Mouse (Mus musculus) neural tube, embryonic 13.5 days (tissue): Measurements from ENCODE around the gene Itga2. TPM values are rescaled to one million over a fixed set of nuclear protein-coding genes. Genes with fewer than 3 reads are reported as not detected.

Source experiments
- ATAC-seq: fragments of 200-750 bp; cut with Nextera tagmentation; 2 replicates; pipeline ENCODE4 v1.8.0; 2017; ENCODE audit warnings: low read depth, mild to moderate bottlenecking, moderate TSS enrichment, moderate library complexity
- H3K27ac ChIP-seq: fragments of 300-500 bp; sonication (generic); replicated peaks from 2 replicates; pipeline ENCODE4 v1.5.1; 2015; ENCODE audit warnings: moderate library complexity, mild to moderate bottlenecking, inconsistent platforms
- H3K27me3 ChIP-seq: fragments of 300-500 bp; sonication (generic); 2 replicates; pipeline ENCODE4 v1.6.1; 2015; ENCODE audit warnings: mild to moderate bottlenecking, inconsistent platforms
- H3K36me3 ChIP-seq: fragments of 300-500 bp; sonication (generic); 2 replicates; pipeline ENCODE4 v1.6.1; 2015; ENCODE audit warnings: mild to moderate bottlenecking, inconsistent platforms
- H3K4me1 ChIP-seq: fragments of 300-500 bp; sonication (generic); replicated peaks from 2 replicates; pipeline ENCODE4 v1.6.1; 2015; ENCODE audit warnings: inconsistent platforms
- H3K4me2 ChIP-seq: fragments of 300-500 bp; sonication (generic); 2 replicates; pipeline ENCODE4 v1.6.1; 2015; ENCODE audit warnings: inconsistent platforms, mild to moderate bottlenecking, moderate library complexity
- H3K4me3 ChIP-seq: fragments of 300-500 bp; sonication (generic); 2 replicates; pipeline ENCODE4 v1.5.1; 2015; ENCODE audit warnings: mild to moderate bottlenecking, inconsistent platforms
- H3K9ac ChIP-seq: fragments of 300-500 bp; sonication (generic); 2 replicates; pipeline ENCODE4 v1.6.1; 2015; ENCODE audit warnings: moderate library complexity, mild to moderate bottlenecking, inconsistent platforms
- H3K9me3 ChIP-seq: fragments of 300-500 bp; sonication (generic); 2 replicates; pipeline ENCODE4 v1.6.1; 2016; ENCODE audit warnings: inconsistent platforms
- WGBS: fragments of 180-500 bp; shearing (Covaris S2); methylation state at CpG from one replicate; pipeline ENCODE4 v1.1.7; 2015; 5-methylcytosine and 5-hydroxymethylcytosine counted together
- polyA plus RNA-seq: library from polyadenylated mRNA; unstranded; fragments of >200 nt; fragmentation: Nextera tagmentation; extraction: Ambion mirVana; gene quantifications from 2 replicates; pipeline ENCODE4 v1.2.1, GENCODE M21; 2015

The Itga2 gene
- polyA plus RNA-seq, 1 experiment from 2014 or later = 2.9 TPM

DNA sequence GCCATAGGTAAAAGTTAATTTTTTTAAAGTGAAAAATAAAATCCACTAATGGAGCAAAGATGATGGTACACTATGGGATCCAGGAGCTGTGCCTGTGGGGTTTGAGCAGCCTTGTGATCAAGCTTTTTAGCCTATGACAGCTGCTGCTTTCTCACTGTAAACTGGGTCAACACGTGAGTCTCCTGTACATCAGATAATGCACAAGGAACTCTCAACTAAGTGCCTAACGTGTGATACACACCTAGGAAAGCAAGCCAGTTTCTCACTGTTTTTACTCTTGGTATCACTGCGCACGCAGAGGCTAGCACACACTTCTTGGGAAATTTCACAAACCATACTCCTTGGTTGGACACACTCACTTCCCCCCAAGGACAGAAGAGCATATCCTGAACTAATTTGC is 17.3 kb downstream of the Itga2 start:
- no peaks in the 10 kb centered on the region for H3K9me3 ChIP-seq
- H3K4me3 ChIP-seq = no peak overlapping the region
- WGBS = 91% methylated on average over 4 of the region's 4 CpGs
- ATAC-seq = no peak
- no peak overlapping the region for H3K27ac ChIP-seq
- no peaks in the 10 kb centered on the region for H3K4me1 ChIP-seq
- H3K9ac ChIP-seq = no peak overlapping the region
- H3K36me3 ChIP-seq = no peaks in the 10 kb centered on the region
- no peak overlapping the region for H3K4me2 ChIP-seq
- no peaks in the 10 kb centered on the region for H3K27me3 ChIP-seq

DNA sequence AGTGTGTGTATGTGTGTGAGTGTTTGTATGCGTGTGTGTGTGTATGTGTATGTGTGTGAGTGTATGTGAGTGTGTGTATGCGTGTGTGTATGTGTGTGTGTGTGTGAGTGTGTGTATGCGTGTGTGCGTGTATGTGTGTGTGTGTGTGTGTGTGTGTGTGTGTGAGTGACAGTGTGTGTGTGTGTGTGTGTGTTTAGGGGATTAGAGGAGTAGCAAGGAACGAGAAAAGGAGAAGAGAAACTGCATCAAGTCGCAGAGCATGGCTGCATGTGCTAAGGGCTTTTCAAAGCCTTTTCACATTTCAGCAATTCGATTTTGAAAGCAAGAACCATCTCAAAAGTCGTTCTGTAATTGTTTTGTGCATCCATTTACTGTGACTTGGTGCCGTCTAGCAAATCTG is 21.3 kb downstream of the Itga2 start:
- H3K36me3 ChIP-seq = no peaks in the 10 kb centered on the region
- 85% methylated on average over 9 of the region's 9 CpGs for WGBS
- no peak overlapping the region for H3K4me2 ChIP-seq

DNA sequence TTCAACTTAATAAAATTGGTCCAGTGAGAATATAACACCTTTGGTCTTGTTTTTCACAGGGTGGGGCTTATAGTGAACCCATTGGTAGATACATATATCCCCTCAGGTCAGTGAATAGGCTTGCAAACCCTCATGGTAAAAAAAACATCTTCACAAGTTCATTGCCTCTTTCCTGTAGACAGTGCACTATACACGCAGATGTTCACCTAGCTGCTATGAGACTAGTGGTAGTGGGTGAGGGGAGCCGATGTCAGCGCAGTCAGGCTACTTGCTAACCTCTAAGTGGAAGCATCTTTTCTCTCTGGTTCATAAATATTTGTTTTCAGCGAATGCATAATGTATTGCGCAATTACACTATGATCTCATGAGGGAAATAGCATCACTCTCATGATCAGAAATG is 22.4 kb downstream of the Itga2 start:
- Histone ChIP-seq H3K4me1 (no peaks in the 10 kb centered on the region), H3K9ac (no peak overlapping the region), H3K36me3 (no peaks in the 10 kb centered on the region), H3K4me2 (no peak overlapping the region), H3K27ac (no peak overlapping the region), H3K9me3 (no peaks in the 10 kb centered on the region), H3K27me3 (no peaks in the 10 kb centered on the region), H3K4me3 (no peak overlapping the region)
- ATAC-seq = 0 out of 2 replicates have a peak, but pooled peaks have one; percentile 36
- WGBS = 82% methylated on average over 5 of the region's 5 CpGs

More for the DNA sequence above, 21.3 kb downstream of the Itga2 start:
- Histone ChIP-seq H3K27ac (no peak overlapping the region), H3K9me3 (no peaks in the 10 kb centered on the region), H3K9ac (no peak overlapping the region), H3K27me3 (no peaks in the 10 kb centered on the region), H3K4me1 (no peaks in the 10 kb centered on the region), H3K4me3 (no peak overlapping the region)
- ATAC-seq = no peak

GRCm38 (mm10) chr13:114907876-114908275 is 24.0 kb downstream of the Itga2 start:
- H3K27ac ChIP-seq = no peak overlapping the region
- ATAC-seq = no peak

GRCm38 (mm10) chr13:114896751-114897386 is 35.0 kb downstream of the Itga2 start:
- Histone ChIP-seq H3K4me3 (no peak overlapping the region), H3K4me1 (no peaks in the 10 kb centered on the region; the same call in 1 of the 2 replicates), H3K36me3 (no peaks in the 10 kb centered on the region), H3K4me2 (no peak overlapping the region), H3K9ac (no peak overlapping the region), H3K27me3 (no peaks in the 10 kb centered on the region), H3K27ac (no peak overlapping the region), H3K9me3 (no peaks in the 10 kb centered on the region)
- no peak for ATAC-seq
- 65% methylated on average over 10 of the region's 10 CpGs for WGBS

More at GRCm38 (mm10) chr13:114907876-114908275, 24.0 kb downstream of the Itga2 start:
- H3K9me3 ChIP-seq = no peaks in the 10 kb centered on the region
- no peak overlapping the region for H3K4me3 ChIP-seq
- H3K27me3 ChIP-seq = no peaks in the 10 kb centered on the region
- no peak overlapping the region for H3K9ac ChIP-seq
- no peak overlapping the region for H3K4me2 ChIP-seq
- H3K36me3 ChIP-seq = no peaks in the 10 kb centered on the region
- no peaks in the 10 kb centered on the region for H3K4me1 ChIP-seq
- 76% methylated on average over 4 of the region's 4 CpGs for WGBS

DNA sequence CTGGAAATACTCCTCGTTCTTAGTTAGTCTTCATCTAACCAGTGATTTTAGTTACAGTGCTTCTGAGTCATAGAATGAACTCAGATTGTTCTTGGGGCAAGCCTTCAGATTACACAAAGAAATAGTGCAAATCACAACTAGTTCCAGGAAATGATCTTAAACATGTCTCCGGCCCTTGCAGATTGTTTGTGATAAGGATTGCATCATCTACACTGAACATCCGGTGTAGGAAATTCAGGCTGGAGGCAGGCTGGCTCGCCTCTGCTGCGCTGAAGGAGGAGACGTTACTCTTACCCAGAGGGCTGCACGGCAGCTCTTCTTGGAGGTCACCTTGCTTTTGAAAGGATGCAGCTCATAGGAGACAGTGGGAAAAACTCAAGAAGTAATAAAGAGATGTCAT is 36.0 kb downstream of the Itga2 start:
- Histone ChIP-seq H3K9ac (no peak overlapping the region), H3K27me3 (no peaks in the 10 kb centered on the region), H3K36me3 (no peaks in the 10 kb centered on the region), H3K9me3 (no peaks in the 10 kb centered on the region), H3K4me3 (no peak overlapping the region), H3K27ac (no peak overlapping the region), H3K4me2 (no peak overlapping the region), H3K4me1 (no peaks in the 10 kb centered on the region; the same call in 1 of the 2 replicates)
- WGBS = 85% methylated on average over 7 of the region's 7 CpGs
- no peak for ATAC-seq

- Histone ChIP-seq H3K4me1 (no peaks in the 10 kb centered on the region; the same call in 1 of the 2 replicates), H3K9ac (no peak overlapping the region), H3K4me3 (no peak overlapping the region), H3K4me2 (no peak overlapping the region), H3K36me3 (no peaks in the 10 kb centered on the region), H3K27me3 (no peaks in the 10 kb centered on the region), H3K9me3 (no peaks in the 10 kb centered on the region), H3K27ac (no peak overlapping the region)
- no peak for ATAC-seq
These were observed 37.2 kb downstream of the Itga2 start for GRCm38 (mm10) chr13:114894718-114895117.

DNA sequence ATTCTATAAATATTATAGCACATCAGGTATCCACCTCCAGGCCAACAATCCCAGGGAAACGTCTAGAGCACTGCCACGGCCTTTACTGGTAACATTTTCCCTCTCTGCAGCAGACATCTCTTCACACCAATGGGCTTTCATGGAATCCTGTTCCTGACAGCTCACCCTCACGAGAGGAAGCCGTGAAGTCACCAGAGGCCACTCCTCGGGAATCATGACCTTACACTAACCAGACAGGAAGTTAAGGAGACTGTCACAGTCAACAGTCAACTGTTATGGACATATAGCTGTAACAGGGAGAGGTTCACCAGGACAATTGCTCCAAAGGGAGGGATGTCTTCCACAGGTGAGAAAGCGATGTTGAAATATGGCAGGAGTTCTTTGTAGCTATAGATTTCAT is 40.2 kb downstream of the Itga2 start:
- H3K9me3 ChIP-seq = no peaks in the 10 kb centered on the region
- no peaks in the 10 kb centered on the region for H3K36me3 ChIP-seq
- H3K9ac ChIP-seq = no peak overlapping the region
- H3K4me2 ChIP-seq = no peak overlapping the region
- H3K4me3 ChIP-seq = no peak overlapping the region
- H3K27ac ChIP-seq = no peak overlapping the region
- no peaks in the 10 kb centered on the region; the same call in 1 of the 2 replicates for H3K4me1 ChIP-seq
- no peak for ATAC-seq
- no peaks in the 10 kb centered on the region for H3K27me3 ChIP-seq
- 75% methylated on average over 6 of the region's 6 CpGs for WGBS

- WGBS = 95% methylated on average over 6 of the region's 6 CpGs
These were observed 44.2 kb downstream of the Itga2 start for GRCm38 (mm10) chr13:114887695-114888094.

GRCm38 (mm10) chr13:114887293-114887692 is 44.6 kb downstream of the Itga2 start:
- Histone ChIP-seq H3K4me2 (no peak overlapping the region), H3K4me1 (no peaks in the 10 kb centered on the region), H3K36me3 (no peaks in the 10 kb centered on the region), H3K27me3 (no peaks in the 10 kb centered on the region), H3K4me3 (no peak overlapping the region), H3K9ac (no peak overlapping the region), H3K9me3 (no peaks in the 10 kb centered on the region), H3K27ac (no peak overlapping the region)
- ATAC-seq = no peak
- 88% methylated on average over 4 of the region's 4 CpGs for WGBS

More at GRCm38 (mm10) chr13:114887695-114888094, 44.2 kb downstream of the Itga2 start:
- no peaks in the 10 kb centered on the region for H3K27me3 ChIP-seq
- no peak overlapping the region for H3K4me2 ChIP-seq
- H3K9ac ChIP-seq = no peak overlapping the region
- H3K36me3 ChIP-seq = no peaks in the 10 kb centered on the region
- no peak overlapping the region for H3K27ac ChIP-seq
- no peak overlapping the region for H3K4me3 ChIP-seq
- no peaks in the 10 kb centered on the region for H3K9me3 ChIP-seq
- H3K4me1 ChIP-seq = no peaks in the 10 kb centered on the region
- no peak for ATAC-seq

GRCm38 (mm10) chr13:114885171-114885570 is 46.7 kb downstream of the Itga2 start:
- H3K4me2 ChIP-seq = no peak overlapping the region
- H3K36me3 ChIP-seq = no peaks in the 10 kb centered on the region
- no peaks in the 10 kb centered on the region for H3K9me3 ChIP-seq
- no peak overlapping the region for H3K9ac ChIP-seq
- H3K4me3 ChIP-seq = no peak overlapping the region
- 67% methylated on average over 9 of the region's 9 CpGs for WGBS
- H3K27ac ChIP-seq = no peak overlapping the region
- no peak for ATAC-seq
- no peaks in the 10 kb centered on the region for H3K27me3 ChIP-seq
- H3K4me1 ChIP-seq = no peaks in the 10 kb centered on the region

GRCm38 (mm10) chr13:114878667-114879066 is 53.2 kb downstream of the Itga2 start:
- WGBS = 84% methylated on average over 11 of the region's 11 CpGs
- Histone ChIP-seq H3K4me2 (no peak overlapping the region), H3K36me3 (no peaks in the 10 kb centered on the region), H3K27ac (no peak overlapping the region), H3K4me3 (no peak overlapping the region), H3K27me3 (no peaks in the 10 kb centered on the region), H3K9ac (no peak overlapping the region), H3K4me1 (no peaks in the 10 kb centered on the region), H3K9me3 (no peaks in the 10 kb centered on the region)
- ATAC-seq = no peak

- WGBS = 88% methylated on average over 2 of the region's 2 CpGs
- Histone ChIP-seq H3K4me3 (no peak overlapping the region), H3K36me3 (no peaks in the 10 kb centered on the region), H3K27me3 (no peaks in the 10 kb centered on the region), H3K27ac (no peak overlapping the region), H3K9me3 (no peaks in the 10 kb centered on the region), H3K9ac (no peak overlapping the region), H3K4me2 (no peak overlapping the region), H3K4me1 (no peaks in the 10 kb centered on the region)
- no peak for ATAC-seq
These were observed 55.8 kb downstream of the Itga2 start for GRCm38 (mm10) chr13:114876005-114876520.
